Mouse (Mus musculus): Measurements from ENCODE around the gene Orc4. TPM values are rescaled to one million over a fixed set of nuclear protein-coding genes. Genes with fewer than 3 reads are reported as not detected.

Orc4 gene
- 120 TPM for polyA plus RNA-seq (2017; shearing (Covaris generic))

GRCm38 (mm10) chr2:48950252-48950315, at the start of gene Orc4:
Gene Orc4 (minus strand): TSS chr2:48950277.

GRCm38 (mm10) chr2:48948841-48949584, 1.1 kb downstream of the Orc4 start, which contains the start of gene Mbd5:
Gene Mbd5 (plus strand): TSS chr2:48949508.

Other genes starting within 250 kb of the Orc4 start
- 4.2 TPM for gene Acvr2a, start 136.2 kb downstream of the Orc4 start, polyA plus RNA-seq (2017; shearing (Covaris generic))
- 40.0 TPM for gene Mbd5, start 769 bp downstream of the Orc4 start, polyA plus RNA-seq (2017; shearing (Covaris generic))